10 mouse cellular contexts compared by ENCODE assay signal in genomic region chr17:28531946-28532345, GRCm38 (mm10). TPM values are rescaled to one million over a fixed set of nuclear protein-coding genes. Genes with fewer than 3 reads are reported as not detected.
DNase-seq lines count a peak whose midpoint lies in the region; ATAC-seq and TF ChIP-seq lines count a peak whose summit lies in the region.
"Had no signal": no experiment of that assay in that cellular context is flagged by ENCODE, and none has a peak within 500 bp of the region (broad histone marks: within the 10 kb centered on the region; RNA-seq: fewer than 3 reads in every experiment).

No protein-coding gene starts in this region.

- no peaks in the 10 kb centered on the region for H3K9me3 ChIP-seq in embryonic facial prominence, embryonic 13.5 days
- no peaks in the 10 kb centered on the region for H3K9me3 ChIP-seq in limb, embryonic 12.5 days
- no peaks in the 10 kb centered on the region for H3K9me3 ChIP-seq in stomach, postnatal 0 days (ENCODE audit: control insufficient read depth, low read length)
- H3K9me3 ChIP-seq in heart, embryonic 12.5 days (replicated peaks) = no peaks in the 10 kb centered on the region
- H3K9me3 ChIP-seq: stomach, embryonic 15.5 days had no signal

- H3K27ac ChIP-seq in testis, adult 2 months (ENCODE audit: control insufficient read depth, insufficient read depth, low read depth, low read length) = peak overlapping the region; percentile 16; the same call in 1 of the 2 replicates
- H3K27ac ChIP-seq in embryonic facial prominence, embryonic 13.5 days = no peak overlapping the region
- no peak overlapping the region for H3K27ac ChIP-seq in limb, embryonic 12.5 days
- H3K27ac ChIP-seq in stomach, postnatal 0 days (replicated peaks) = no peak overlapping the region
- no peak overlapping the region for H3K27ac ChIP-seq in heart, embryonic 12.5 days (ENCODE audit: poor library complexity, severe bottlenecking)
- H3K27ac ChIP-seq: stomach, embryonic 15.5 days had no signal

- ATAC-seq in embryonic facial prominence, embryonic 13.5 days (ENCODE audit: insufficient number of reproducible peaks, insufficient read depth, low FRiP score, low TSS enrichment, low read depth) = no peak
- ATAC-seq in limb, embryonic 12.5 days (ENCODE audit: insufficient number of reproducible peaks, insufficient read depth, low FRiP score, low TSS enrichment, low read depth) = no peak
- ATAC-seq in stomach, postnatal 0 days (ENCODE audit: low FRiP score, low TSS enrichment) = peak; percentile 41; the same call in 1 of the 2 replicates
- no peak for ATAC-seq in heart, embryonic 12.5 days (ENCODE audit: insufficient number of reproducible peaks, low FRiP score)

- TF ChIP-seq CTCF in testis, adult 2 months (IDR thresholded peaks at IDR 0.05; ENCODE audit: control insufficient read depth, insufficient read depth, insufficient replicate concordance, low read depth, low read length) = no peak
- no peak for TF ChIP-seq CTCF in stomach, postnatal 0 days (IDR thresholded peaks at IDR 0.05; ENCODE audit: low read depth)

- H3K36me3 ChIP-seq in testis, adult 2 months (ENCODE audit: control insufficient read depth, insufficient read depth, low read length) = no peaks in the 10 kb centered on the region
- no peaks in the 10 kb centered on the region for H3K36me3 ChIP-seq in embryonic facial prominence, embryonic 13.5 days
- H3K36me3 ChIP-seq in limb, embryonic 12.5 days = no peaks in the 10 kb centered on the region
- no peaks in the 10 kb centered on the region for H3K36me3 ChIP-seq in stomach, postnatal 0 days (ENCODE audit: control insufficient read depth, insufficient read depth, low read length)
- no peaks in the 10 kb centered on the region for H3K36me3 ChIP-seq in heart, embryonic 12.5 days
- H3K36me3 ChIP-seq: stomach, embryonic 15.5 days had no signal

- H3K27me3 ChIP-seq in testis, adult 2 months (ENCODE audit: control insufficient read depth, insufficient read depth, low read length) = no peaks in the 10 kb centered on the region
- no peaks in the 10 kb centered on the region for H3K27me3 ChIP-seq in embryonic facial prominence, embryonic 13.5 days
- peaks cover 7% of the 10 kb centered on the region; the same call in 1 of the 2 replicates for H3K27me3 ChIP-seq in limb, embryonic 12.5 days
- H3K27me3 ChIP-seq in stomach, postnatal 0 days (ENCODE audit: control insufficient read depth, insufficient read depth, low read length) = no peaks in the 10 kb centered on the region
- H3K27me3 ChIP-seq in heart, embryonic 12.5 days (replicated peaks) = peaks cover 44% of the 10 kb centered on the region
- H3K27me3 ChIP-seq: stomach, embryonic 15.5 days had no signal

- H3K4me1 ChIP-seq in testis, adult 2 months (ENCODE audit: control insufficient read depth, insufficient read depth, low read length) = peaks cover 12% of the 10 kb centered on the region
- H3K4me1 ChIP-seq in embryonic facial prominence, embryonic 13.5 days = peaks cover 16% of the 10 kb centered on the region
- peaks cover 15% of the 10 kb centered on the region for H3K4me1 ChIP-seq in limb, embryonic 12.5 days (replicated peaks)
- peaks cover 8% of the 10 kb centered on the region for H3K4me1 ChIP-seq in stomach, postnatal 0 days (replicated peaks; ENCODE audit: control insufficient read depth, insufficient read depth)
- H3K4me1 ChIP-seq in heart, embryonic 12.5 days (replicated peaks) = 0 out of 2 replicates have a peak, but pooled peaks cover 5% of the 10 kb centered on the region

- H3K4me2 ChIP-seq in embryonic facial prominence, embryonic 13.5 days = peak overlapping the region; percentile 34
- H3K4me2 ChIP-seq in limb, embryonic 12.5 days = peak overlapping the region; percentile 32; the same call in 1 of the 2 replicates
- H3K4me2 ChIP-seq in stomach, postnatal 0 days (replicated peaks; ENCODE audit: low read depth) = no peak overlapping the region
- no peak overlapping the region for H3K4me2 ChIP-seq in heart, embryonic 12.5 days
- H3K4me2 ChIP-seq: stomach, embryonic 15.5 days had no signal

- 12% methylated on average over 18 of the region's 18 CpGs for WGBS in embryonic facial prominence, embryonic 13.5 days
- 16% methylated on average over 18 of the region's 18 CpGs for WGBS in limb, embryonic 12.5 days
- 22% methylated on average over 18 of the region's 18 CpGs for WGBS in stomach, postnatal 0 days
- WGBS in heart, embryonic 12.5 days = 10% methylated on average over 18 of the region's 18 CpGs

- no peak for DNase-seq in testis, postnatal 10 days (ENCODE audit: low spot score)
- peak; percentile 59 for DNase-seq in stomach, postnatal 0 days (ENCODE audit: low spot score)
- no peak for DNase-seq in thymus, postnatal 36 days
- DNase-seq: adrenal gland, adult 2 months; lung, adult 2 months had no signal

- no peak for TF ChIP-seq EP300 in stomach, postnatal 0 days (optimal IDR thresholded peaks at IDR 0.05)

- peak overlapping the region; percentile 81 for H3K4me3 ChIP-seq in testis, adult 2 months (ENCODE audit: control insufficient read depth, low read depth, low read length)
- H3K4me3 ChIP-seq in embryonic facial prominence, embryonic 13.5 days = no peak overlapping the region
- H3K4me3 ChIP-seq in limb, embryonic 12.5 days (replicated peaks) = no peak overlapping the region
- no peak overlapping the region for H3K4me3 ChIP-seq in stomach, postnatal 0 days (ENCODE audit: low read depth, low read length)
- no peak overlapping the region for H3K4me3 ChIP-seq in heart, embryonic 12.5 days
- H3K4me3 ChIP-seq: stomach, embryonic 15.5 days had no signal

- TF ChIP-seq POLR2A in testis, adult 2 months (IDR thresholded peaks at IDR 0.05; ENCODE audit: control insufficient read depth, low read depth, low read length) = no peak

- peak overlapping the region; percentile 36 for H3K9ac ChIP-seq in embryonic facial prominence, embryonic 13.5 days
- peak overlapping the region; percentile 18; the same call in 1 of the 2 replicates for H3K9ac ChIP-seq in limb, embryonic 12.5 days (replicated peaks)
- no peak overlapping the region for H3K9ac ChIP-seq in stomach, postnatal 0 days (ENCODE audit: low read length)
- no peak overlapping the region for H3K9ac ChIP-seq in heart, embryonic 12.5 days
- H3K9ac ChIP-seq: stomach, embryonic 15.5 days had no signal

RNA-seq across cellular contexts. Expression of gene Armc12, which starts 1.3 kb away (rescaled TPM):
- polyA plus RNA-seq in testis, adult 2 months (2012; rRNA removed) = 513 and 515 TPM in 2 replicates
- polyA plus RNA-seq in embryonic facial prominence, embryonic 13.5 days (2015; fragmentation: Nextera tagmentation; extraction: Ambion mirVana) = not detected in 2 replicates
- polyA plus RNA-seq in limb, embryonic 12.5 days (2016; fragmentation: Nextera tagmentation; extraction: Ambion mirVana) = not detected in 2 replicates
- not detected in 2 replicates for polyA plus RNA-seq in stomach, postnatal 0 days (2015; fragmentation: Nextera tagmentation; extraction: Ambion mirVana)
- not detected in 2 replicates for polyA plus RNA-seq in heart, embryonic 12.5 days (2016; fragmentation: Nextera tagmentation; extraction: Ambion mirVana)
- polyA plus RNA-seq: adrenal gland, adult 2 months; lung, adult 2 months; stomach, embryonic 15.5 days had no signal

RNA-seq across cellular contexts. Expression of gene Fkbp5, which starts 14.6 kb away (rescaled TPM):
- polyA plus RNA-seq in testis, adult 2 months (2012; rRNA removed) = 19.8 and 22.7 TPM in 2 replicates
- polyA plus RNA-seq in embryonic facial prominence, embryonic 13.5 days (2015; fragmentation: Nextera tagmentation; extraction: Ambion mirVana) = 23.3 and 24.5 TPM in 2 replicates
- 36.2 and 42.4 TPM in 2 replicates for polyA plus RNA-seq in limb, embryonic 12.5 days (2016; fragmentation: Nextera tagmentation; extraction: Ambion mirVana)
- 9.2 and 11.8 TPM in 2 replicates for polyA plus RNA-seq in stomach, postnatal 0 days (2015; fragmentation: Nextera tagmentation; extraction: Ambion mirVana)
- 15.8 and 16.0 TPM in 2 replicates for polyA plus RNA-seq in heart, embryonic 12.5 days (2016; fragmentation: Nextera tagmentation; extraction: Ambion mirVana)

RNA-seq across cellular contexts. Expression of gene Clpsl2, which starts 17.3 kb away (rescaled TPM):
- not detected in 2 replicates for polyA plus RNA-seq in testis, adult 2 months (2012; rRNA removed)
- polyA plus RNA-seq in embryonic facial prominence, embryonic 13.5 days (2015; fragmentation: Nextera tagmentation; extraction: Ambion mirVana) = not detected in 2 replicates
- polyA plus RNA-seq in limb, embryonic 12.5 days (2016; fragmentation: Nextera tagmentation; extraction: Ambion mirVana) = not detected in 2 replicates
- polyA plus RNA-seq in stomach, postnatal 0 days (2015; fragmentation: Nextera tagmentation; extraction: Ambion mirVana) = not detected in 2 replicates
- not detected in 2 replicates for polyA plus RNA-seq in heart, embryonic 12.5 days (2016; fragmentation: Nextera tagmentation; extraction: Ambion mirVana)
- polyA plus RNA-seq: adrenal gland, adult 2 months; lung, adult 2 months; stomach, embryonic 15.5 days had no signal

RNA-seq across cellular contexts. Expression of gene Clps, which starts 28.6 kb away (rescaled TPM):
- polyA plus RNA-seq in testis, adult 2 months (2012; rRNA removed) = 2.5 and 4.1 TPM in 2 replicates
- 1.3 TPM in 1 of 2 replicates, not detected in the other for polyA plus RNA-seq in embryonic facial prominence, embryonic 13.5 days (2015; fragmentation: Nextera tagmentation; extraction: Ambion mirVana)
- not detected in 2 replicates for polyA plus RNA-seq in limb, embryonic 12.5 days (2016; fragmentation: Nextera tagmentation; extraction: Ambion mirVana)
- 1,789 and 1,944 TPM in 2 replicates for polyA plus RNA-seq in stomach, postnatal 0 days (2015; fragmentation: Nextera tagmentation; extraction: Ambion mirVana)
- 0.31 TPM in 1 of 2 replicates, not detected in the other for polyA plus RNA-seq in heart, embryonic 12.5 days (2016; fragmentation: Nextera tagmentation; extraction: Ambion mirVana)

RNA-seq across cellular contexts. Expression of gene Lhfpl5, which starts 43.5 kb away (rescaled TPM):
- polyA plus RNA-seq in testis, adult 2 months (2012; rRNA removed) = 0.10 TPM in 1 of 2 replicates, not detected in the other
- polyA plus RNA-seq in embryonic facial prominence, embryonic 13.5 days (2015; fragmentation: Nextera tagmentation; extraction: Ambion mirVana) = 0.50 and 0.76 TPM in 2 replicates
- 0.46 and 0.89 TPM in 2 replicates for polyA plus RNA-seq in limb, embryonic 12.5 days (2016; fragmentation: Nextera tagmentation; extraction: Ambion mirVana)
- 0.98 and 1.2 TPM in 2 replicates for polyA plus RNA-seq in stomach, postnatal 0 days (2015; fragmentation: Nextera tagmentation; extraction: Ambion mirVana)
- polyA plus RNA-seq in heart, embryonic 12.5 days (2016; fragmentation: Nextera tagmentation; extraction: Ambion mirVana) = 0.15 and 0.33 TPM in 2 replicates
- polyA plus RNA-seq: lung, adult 2 months had no signal

Comparison
In these comparisons a context has a peak if more than half of its experiments do, and no peak if none do; other contexts are left out.
1. H3K4me2 ChIP-seq: peak in embryonic facial prominence, embryonic 13.5 days (single experiment) and limb, embryonic 12.5 days (single experiment); none in stomach, postnatal 0 days (single experiment) and heart, embryonic 12.5 days (single experiment).
2. H3K9ac ChIP-seq: peak in embryonic facial prominence, embryonic 13.5 days (single experiment) and limb, embryonic 12.5 days (single experiment); none in stomach, postnatal 0 days (single experiment) and heart, embryonic 12.5 days (single experiment).
3. RNA of gene Armc12, which starts 1.3 kb away (polyA plus RNA-seq): 513 to 515 TPM in testis, adult 2 months; not detected in embryonic facial prominence, embryonic 13.5 days, not detected in limb, embryonic 12.5 days, not detected in stomach, postnatal 0 days and not detected in heart, embryonic 12.5 days; every median in the first group is over 100 times any median in the second.